Mouse (Mus musculus): ENCODE measurements around the gene Nhlh2. TPM values are rescaled to one million over a fixed set of nuclear protein-coding genes. Genes with fewer than 3 reads are reported as not detected.

Nhlh2 gene
- total RNA-seq (2015; ENCODE audit: low replicate concordance) (not detected in 2 replicates), total RNA-seq (2017; ENCODE audit: low replicate concordance) (not detected in 2 replicates)

DNA sequence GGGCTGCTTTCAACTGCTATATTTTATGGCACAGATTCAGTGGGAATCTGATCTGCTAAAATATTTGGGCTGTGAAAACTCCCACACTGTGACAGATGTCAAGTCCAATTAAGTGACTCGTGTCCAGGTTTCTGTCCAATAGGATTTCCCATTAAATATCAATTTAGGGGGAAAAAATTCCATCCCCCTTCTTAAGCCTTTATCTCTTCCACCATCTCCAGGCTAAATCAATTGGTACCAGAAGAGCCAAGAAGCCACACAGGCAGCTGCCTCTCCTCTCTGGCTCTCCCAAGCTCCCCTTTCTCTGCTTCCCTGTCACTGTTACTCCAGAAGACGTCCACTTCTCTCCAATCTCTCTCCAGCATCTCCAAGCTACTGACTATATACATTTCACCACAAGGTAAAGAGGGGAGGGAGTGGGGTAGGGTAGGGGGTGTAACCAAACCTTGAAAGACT, at the start of gene Nhlh2:
Gene Nhlh2 (plus strand): TSS at position 151 of the 456 bp plus-strand sequence.
- ATAC-seq (replicated peaks; ENCODE audit: low FRiP score, poor library complexity, severe bottlenecking) = no peak

DNA sequence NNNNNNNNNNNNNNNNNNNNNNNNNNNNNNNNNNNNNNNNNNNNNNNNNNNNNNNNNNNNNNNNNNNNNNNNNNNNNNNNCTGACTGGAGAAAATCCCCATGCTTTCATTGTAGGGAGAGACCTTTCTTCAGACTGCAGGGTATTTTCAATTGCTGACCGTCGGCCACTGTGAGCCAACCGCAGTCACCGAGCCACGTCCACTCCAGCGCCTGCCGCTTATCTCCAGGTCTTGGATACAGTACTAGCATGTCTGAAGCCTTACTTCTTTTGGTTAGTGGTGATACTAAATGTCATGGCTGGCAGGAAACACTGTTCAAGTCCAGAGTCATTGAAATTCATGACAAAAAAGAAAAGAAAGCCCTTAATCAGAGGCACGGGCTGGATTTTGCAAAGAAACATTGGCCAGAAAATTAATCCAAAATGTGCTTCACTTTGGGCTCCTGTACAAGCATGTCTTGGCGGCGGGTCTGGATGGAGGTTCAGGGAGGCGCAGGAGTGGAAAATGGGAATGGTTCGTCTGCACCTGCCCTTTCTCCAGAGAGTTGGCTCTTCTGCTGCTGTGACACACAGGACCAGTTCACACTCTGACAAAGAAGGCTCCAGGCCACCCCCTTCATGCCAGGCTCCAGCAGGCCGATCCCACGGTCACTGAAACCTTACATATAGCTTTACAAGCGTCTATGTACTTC, 48.6 kb upstream of the Nhlh2 start:
- ATAC-seq (replicated peaks; ENCODE audit: low FRiP score, poor library complexity, severe bottlenecking) = no peak

DNA sequence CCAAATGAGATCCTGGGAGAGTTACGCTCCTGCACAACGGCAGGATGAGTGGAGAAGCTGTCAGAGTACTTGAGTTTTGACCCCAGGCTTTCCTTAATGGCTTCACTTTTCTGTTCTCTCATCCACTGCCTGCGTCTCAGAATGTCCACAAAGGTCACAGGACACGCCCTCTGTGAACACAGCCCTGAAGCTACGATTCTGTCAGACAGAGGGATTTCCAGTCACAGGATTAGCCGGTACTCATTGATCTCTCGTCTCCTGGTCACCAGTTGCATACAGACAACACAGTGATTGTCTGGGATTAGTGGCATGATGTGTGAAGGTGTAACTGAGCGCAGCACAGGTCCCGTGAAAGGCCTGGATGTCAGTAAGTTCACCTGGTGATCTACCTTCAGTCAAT, 46.4 kb upstream of the Nhlh2 start:
- ATAC-seq (replicated peaks; ENCODE audit: low FRiP score, poor library complexity, severe bottlenecking) = no peak

DNA sequence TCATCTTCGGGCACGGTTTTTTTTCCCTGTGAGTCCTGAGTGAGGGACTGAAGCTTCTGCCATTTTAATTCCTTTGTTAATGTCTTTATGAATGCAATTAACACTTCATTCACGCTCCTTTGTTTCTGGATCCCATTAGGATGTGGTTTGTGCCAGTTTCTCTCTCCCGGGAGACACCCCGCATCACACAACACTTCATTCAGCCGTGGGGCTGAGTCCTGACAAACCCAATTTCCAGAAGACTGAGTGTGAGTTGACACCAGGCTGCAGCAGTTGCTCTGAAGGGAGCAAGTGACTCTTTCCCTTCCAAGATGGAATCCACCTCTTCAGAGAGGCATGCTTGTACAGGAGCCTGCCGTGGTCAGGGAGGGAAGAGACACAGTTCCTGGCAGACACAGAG, 45.5 kb upstream of the Nhlh2 start:
- ATAC-seq (replicated peaks; ENCODE audit: low FRiP score, poor library complexity, severe bottlenecking) = no peak

DNA sequence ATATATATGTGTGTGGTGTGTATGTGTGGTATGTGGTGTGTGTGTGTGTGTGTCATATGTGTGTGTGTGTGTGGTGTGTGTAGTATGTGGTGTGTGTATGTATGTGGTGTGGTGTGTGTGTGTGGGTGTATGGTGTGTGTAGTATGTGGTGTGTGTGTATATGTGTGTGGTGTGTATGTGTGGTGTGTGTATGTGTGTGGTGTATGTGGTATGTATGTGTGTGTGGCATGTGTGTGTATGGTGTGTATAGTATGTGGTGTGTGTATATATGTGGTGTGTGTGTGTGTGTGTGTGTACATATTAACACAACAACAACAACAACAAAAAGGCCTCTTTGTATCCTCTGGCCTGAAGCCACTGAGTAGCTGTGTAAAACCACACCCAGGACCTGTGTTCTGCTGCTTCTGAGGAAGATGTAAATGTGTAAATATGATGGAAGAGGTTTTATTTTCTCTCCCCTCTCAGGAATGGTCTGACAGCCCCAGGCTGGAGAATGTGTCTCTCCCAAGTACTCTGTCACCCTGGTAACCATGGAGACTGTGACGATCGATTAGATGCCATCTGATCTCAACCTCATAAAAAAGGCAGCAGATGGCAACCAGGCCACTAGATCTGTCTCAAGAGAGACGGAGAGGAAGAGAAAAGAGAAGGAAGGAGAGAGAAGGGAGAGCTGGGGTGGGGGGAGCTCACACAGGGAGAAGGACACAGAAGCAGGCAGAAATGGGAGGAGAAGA, 42.9 kb upstream of the Nhlh2 start:
- ATAC-seq (replicated peaks; ENCODE audit: low FRiP score, poor library complexity, severe bottlenecking) = no peak

DNA sequence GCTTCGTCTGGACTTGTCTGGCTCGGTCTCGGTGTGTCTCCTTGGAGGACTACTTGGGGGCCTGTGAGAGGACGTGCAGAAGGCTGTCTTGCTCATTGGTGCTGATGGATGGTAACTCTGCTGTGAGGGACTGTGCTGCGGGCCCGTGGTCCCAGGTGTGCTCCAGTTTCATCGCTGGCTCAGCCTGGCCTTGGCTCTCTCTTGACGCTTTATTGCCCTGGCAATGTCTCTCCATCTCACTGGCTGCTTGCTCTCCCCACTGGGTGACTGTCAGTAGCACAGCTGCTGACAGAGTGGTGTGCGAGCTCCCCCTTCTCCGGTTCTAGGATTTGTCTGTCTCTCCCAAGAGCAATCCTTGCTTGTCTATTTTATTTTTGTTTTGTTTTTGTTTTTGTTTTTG, 34.5 kb upstream of the Nhlh2 start:
- no peak for ATAC-seq (replicated peaks; ENCODE audit: low FRiP score, poor library complexity, severe bottlenecking)

DNA sequence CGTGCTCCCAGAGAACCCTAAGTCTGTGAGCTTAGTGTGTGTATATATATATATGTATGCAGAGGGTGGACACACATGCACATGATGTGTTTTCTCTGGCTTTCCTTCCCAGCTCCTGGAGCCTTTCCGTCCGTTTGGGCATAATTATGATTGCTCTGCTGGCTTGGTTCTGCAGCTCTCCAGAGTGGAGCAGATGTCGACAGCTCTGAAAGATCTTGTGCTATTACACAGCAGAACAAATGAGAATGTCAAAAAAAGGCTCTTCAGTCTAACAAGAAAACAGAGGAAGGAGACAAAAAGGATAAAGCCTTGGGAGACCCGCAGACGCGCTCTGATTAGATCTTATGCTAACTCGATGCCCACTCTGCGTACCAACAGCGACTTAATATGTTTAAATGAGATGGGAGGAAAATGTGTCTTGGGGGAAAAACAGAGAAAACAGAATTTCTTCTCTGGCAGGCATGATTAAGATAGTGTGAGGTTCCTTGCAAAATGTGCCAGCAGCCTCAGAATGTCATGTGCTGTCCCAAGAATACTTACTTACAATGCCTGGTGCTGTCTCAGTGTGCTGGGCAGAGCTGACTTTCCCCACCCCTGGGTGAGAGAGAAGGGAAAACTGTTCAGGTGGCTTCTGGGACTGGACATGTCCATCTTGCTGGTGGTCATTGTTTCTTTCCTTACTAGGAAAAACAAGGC, 31.4 kb upstream of the Nhlh2 start:
- ATAC-seq (replicated peaks; ENCODE audit: low FRiP score, poor library complexity, severe bottlenecking) = no peak

DNA sequence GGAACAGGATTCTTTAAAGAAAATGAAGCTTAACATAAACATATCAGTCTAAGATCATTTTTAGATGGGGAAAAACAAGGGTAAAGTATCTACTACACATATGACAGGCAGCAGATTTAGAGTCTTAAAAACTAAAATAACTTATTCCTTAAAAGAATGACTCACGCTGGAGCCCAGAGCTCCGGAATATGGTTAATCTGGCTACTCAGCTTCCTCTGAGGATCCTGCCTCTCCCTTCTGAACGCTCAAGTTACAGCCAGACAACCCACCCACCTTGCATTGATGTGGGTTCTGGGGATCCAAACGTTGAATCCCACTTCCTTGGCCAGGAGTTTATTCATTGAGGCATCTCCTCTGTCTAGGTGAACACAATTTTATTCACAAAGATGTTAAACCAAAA, 26.0 kb upstream of the Nhlh2 start:
- no peak for ATAC-seq (replicated peaks; ENCODE audit: low FRiP score, poor library complexity, severe bottlenecking)

DNA sequence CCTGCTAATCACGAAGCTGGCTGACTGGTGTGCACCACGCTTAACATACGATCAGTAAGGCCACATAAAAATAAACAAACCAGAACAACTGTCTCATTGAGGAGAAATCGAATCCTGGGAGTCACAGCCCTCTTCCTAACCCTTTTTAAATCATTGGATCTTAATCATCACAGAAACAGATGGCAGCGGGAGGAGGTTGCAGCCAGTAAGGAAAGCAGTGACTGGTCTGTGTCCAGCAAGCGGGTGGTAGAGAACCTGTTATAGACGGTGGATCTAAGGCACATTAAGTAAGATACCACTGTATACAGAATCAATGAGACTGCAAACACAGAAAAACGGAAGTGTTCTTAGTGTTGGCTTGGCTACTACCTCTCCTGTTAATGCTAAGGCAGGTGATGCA, 24.2 kb upstream of the Nhlh2 start:
- no peak for ATAC-seq (replicated peaks; ENCODE audit: low FRiP score, poor library complexity, severe bottlenecking)

DNA sequence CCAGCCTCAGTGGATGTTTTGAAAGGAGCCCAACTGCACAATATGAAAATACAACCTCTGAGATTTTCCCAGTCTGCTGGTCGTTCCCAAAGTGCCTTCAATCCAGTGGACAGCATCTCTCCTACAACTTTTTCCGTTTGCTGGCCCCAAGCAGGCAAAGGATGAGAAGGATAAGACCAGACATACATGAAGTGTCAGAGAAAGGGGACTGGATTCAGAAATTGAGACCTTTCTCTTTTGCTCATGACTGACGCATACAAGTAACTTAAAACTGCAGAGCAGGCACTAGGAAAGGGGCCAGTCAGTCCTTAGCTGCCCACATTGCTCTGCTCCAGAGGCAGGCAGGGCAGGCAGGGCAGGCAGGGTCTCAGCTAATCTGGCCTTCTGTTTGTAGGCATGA, 19.7 kb upstream of the Nhlh2 start:
- no peak for ATAC-seq (replicated peaks; ENCODE audit: low FRiP score, poor library complexity, severe bottlenecking)

DNA sequence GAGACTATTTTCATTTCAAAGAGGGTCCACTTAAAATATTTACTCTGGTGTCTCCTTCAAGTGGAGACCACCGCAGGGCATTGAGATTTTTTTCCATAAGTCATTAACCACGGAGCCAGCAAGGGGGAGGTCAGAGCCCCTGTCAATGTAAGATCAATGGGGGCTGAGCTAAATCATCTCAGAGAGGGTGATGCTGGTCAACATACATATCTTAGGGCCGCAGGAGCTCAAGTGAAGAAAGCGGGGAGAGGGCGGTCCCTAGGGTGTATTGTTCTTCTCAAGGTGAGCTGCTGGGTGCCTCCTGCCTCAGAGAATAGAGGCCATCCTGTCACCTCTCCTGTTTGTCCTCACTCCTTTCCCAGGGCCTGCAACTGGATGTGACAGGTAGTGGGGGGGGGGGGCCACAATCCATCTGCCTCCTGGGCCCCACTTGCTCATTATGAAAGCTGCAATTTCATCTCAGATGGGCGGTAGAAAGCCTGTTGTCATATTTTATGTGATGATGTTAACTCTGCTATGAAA, 18.8 kb upstream of the Nhlh2 start:
- ATAC-seq (replicated peaks; ENCODE audit: low FRiP score, poor library complexity, severe bottlenecking) = no peak

DNA sequence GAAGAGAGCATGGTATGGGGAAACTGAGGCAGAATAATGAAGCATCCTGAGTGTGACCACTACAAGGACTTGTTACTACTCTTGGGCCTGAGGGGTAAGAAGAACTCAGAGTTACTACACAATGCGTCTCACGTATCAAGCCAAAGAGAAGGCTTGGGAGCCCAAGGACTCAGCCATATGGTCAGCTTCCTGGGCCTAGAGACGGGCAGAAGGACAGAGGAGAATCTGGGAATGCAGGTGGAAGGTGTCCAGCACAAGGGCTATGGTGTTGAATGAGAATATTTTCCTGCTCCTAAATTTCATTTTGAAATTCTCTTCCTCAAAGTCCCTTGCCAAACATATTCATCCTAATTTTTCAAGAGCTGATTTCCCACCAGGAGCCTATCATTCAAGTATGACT, 12.0 kb upstream of the Nhlh2 start:
- no peak for ATAC-seq (replicated peaks; ENCODE audit: low FRiP score, poor library complexity, severe bottlenecking)

DNA sequence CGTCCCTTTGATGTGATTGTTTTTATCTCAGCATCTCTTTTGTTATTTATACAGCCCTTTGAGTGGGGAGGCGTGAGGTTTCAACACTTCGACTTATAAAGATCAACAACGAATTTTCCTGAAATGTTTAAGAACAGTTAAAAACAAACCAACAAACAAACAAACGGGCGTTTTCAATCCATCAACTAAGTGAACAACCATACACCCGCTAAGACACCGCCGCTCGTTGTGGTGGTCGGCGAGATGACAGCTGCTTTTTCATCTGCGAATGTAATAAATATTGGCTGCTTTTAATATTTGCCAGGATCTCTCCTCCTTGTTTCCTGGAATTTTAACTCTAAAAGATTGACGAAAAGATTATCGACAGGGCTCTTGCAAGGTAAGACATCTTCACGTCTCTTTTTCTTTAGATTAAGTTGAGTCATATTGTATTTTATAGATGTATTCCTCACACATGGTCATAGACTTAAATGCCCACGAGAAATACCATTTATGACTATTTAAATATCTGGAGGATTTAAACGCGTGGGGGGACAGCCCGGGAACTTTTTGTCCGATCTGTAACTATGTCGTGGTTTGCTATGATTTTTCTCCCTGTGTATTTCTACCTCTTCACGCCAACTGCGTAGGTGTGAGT, 923 bp downstream of the Nhlh2 start:
- no peak for ATAC-seq (replicated peaks; ENCODE audit: low FRiP score, poor library complexity, severe bottlenecking)

DNA sequence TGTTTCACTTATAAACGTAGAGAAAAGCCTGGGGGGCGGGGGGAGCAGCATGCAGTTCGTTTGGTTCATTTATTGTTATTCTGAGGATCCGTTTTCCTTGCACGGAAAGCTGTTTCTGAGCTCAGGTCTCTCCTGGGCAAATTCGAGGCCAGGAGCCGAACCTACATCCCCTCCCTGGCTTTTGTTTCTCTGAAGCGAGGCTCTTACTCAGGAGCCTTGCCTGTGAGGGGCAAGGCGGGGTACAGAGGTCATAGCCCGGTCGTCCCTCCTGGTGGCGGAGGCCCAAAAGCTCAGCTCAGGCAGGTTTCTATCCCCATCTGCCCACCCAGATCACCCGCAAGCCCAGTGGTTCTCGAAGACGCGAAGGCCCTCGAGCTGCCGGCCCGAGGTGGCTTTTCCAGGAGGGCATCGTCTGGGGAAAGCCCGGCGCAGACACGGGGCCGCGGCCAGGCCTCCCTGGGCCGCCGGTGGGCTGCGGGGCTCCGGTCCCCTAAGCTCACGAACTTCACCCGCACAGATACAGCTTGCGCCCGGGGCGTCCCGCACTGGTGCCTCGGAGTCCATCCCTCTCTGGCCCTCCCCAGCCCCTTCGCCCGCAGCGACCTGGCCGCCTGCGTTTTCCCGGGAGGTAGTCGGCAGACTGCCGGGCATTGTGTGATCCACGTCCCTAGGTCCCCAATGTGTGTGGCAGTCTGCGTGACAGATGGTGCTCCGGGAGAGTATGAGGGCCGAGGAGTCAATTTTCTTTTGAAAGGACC, 1.6 kb downstream of the Nhlh2 start:
- ATAC-seq (replicated peaks; ENCODE audit: low FRiP score, poor library complexity, severe bottlenecking) = no peak

DNA sequence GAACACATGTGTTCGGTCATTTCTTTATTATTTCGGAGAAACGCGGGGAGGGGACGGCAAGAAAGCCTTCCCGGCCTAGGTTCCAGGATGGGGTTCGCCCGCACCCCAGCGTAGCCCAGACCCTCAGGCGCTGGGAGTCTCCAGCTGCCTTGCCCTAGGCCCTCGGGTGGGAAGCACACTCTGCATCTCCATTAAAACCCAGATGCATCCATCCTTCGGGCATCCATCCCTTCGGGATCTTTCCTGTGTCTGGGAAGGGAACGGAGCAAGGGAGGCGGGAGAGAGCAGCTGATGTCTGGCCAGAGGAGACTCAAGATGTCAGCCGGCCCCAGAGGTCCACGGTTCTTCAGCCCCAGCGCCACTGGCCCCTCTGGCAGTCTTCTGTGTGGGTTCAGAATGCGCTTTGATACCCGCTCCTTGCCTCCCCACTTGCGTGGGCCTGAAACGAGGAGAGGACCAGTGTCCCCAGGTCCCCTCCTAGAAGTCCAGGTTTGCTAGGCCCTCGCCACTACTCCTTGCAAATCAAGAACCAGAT, 2.3 kb downstream of the Nhlh2 start:
- ATAC-seq (replicated peaks; ENCODE audit: low FRiP score, poor library complexity, severe bottlenecking) = no peak

DNA sequence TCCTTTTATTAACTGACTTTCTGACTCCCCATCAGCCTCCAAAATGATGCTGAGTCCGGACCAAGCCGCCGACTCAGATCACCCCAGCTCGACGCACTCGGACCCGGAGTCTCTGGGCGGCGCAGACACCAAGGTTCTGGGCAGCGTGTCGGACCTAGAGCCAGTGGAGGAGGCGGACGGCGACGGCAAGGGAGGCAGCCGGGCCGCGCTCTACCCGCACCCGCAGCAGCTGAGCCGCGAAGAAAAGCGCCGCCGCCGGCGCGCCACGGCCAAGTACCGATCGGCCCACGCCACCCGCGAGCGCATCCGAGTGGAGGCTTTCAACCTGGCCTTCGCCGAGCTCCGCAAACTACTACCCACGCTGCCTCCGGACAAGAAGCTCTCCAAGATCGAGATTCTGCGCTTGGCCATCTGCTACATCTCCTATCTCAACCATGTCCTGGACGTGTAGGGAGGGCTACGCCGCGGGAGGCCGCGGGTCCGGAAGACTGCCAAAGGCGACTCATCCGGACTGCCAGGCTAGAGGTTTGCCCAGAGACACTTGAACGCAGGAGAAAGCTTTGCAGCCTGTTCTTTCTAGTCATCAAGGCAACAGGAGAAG, 2.8 kb downstream of the Nhlh2 start:
- no peak for ATAC-seq (replicated peaks; ENCODE audit: low FRiP score, poor library complexity, severe bottlenecking)

DNA sequence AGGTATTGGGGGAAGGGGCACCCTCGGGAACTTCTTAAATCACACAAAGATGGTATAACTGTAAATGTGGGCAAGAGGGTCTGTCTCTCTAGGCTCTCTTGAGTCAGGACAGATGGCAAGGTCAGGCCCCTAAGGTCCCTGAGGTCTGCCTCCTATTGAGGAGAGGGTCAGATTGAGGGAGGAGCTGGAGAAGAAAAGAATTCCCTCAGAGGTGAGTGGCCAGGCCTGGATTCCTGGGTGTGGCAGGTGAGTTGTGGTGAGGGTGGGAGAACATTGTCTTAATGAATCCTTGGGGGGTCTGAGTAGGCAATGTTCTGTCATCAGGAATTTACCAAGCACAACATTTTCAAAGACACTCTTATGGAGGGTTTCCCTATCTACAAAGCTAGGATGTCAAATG, 10.7 kb downstream of the Nhlh2 start:
- no peak for ATAC-seq (replicated peaks; ENCODE audit: low FRiP score, poor library complexity, severe bottlenecking)

DNA sequence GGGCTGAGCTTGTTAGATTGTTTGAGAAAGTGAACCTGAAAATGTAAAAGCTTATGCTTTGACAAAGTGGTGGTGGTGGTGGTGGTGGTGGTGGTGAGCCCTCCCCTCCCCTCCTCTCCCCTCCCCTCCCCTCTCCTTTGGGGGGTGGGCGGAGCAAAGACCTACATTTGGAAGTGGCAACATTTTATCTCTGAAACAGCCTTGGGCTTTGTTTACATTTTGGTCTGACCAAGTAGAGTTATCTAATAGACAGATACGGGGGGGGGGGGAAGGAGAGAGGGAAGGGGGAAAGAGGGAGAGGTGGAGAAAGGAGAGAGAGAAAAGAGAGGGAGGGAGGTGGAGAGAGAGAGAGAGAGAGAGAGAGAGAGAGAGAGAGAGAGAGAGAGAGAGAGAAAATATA, 12.8 kb downstream of the Nhlh2 start:
- ATAC-seq (replicated peaks; ENCODE audit: low FRiP score, poor library complexity, severe bottlenecking) = no peak

DNA sequence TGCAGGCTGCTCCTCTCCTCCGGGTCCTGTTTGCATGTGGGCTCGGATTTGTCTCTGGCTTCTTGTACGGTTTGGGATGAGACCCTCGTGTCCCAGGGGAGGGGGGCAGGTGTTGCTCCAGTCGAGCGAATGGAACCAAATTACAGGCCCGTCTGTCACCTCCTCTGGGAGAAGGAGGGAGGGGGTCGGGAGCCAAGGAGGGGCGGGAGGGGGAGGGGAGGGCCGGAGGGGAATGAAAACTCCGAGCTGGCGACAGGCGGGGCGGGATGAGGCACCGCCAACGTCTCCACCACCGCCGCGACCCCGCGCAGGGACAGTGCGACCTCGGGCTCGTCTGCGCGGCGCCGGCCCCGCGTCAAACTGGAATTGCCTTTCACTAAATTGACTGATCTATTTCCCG, 13.5 kb downstream of the Nhlh2 start:
- no peak for ATAC-seq (replicated peaks; ENCODE audit: low FRiP score, poor library complexity, severe bottlenecking)

All from erythroid progenitor cell, adult 5-6 weeks (primary cell).